ENCODE assay signal across 8 mouse cellular contexts in genomic region chr3:133111741-133112140, GRCm38 (mm10). TPM values are rescaled to one million over a fixed set of nuclear protein-coding genes. Genes with fewer than 3 reads are reported as not detected.
DNase-seq lines count a peak whose midpoint lies in the region; ATAC-seq and TF ChIP-seq lines count a peak whose summit lies in the region.

No protein-coding gene starts in this region.

- H3K9ac ChIP-seq in heart, adult 2 months (ENCODE audit: low read depth, low read length) = no peak overlapping the region
- H3K9ac ChIP-seq in heart, embryonic 11.5 days (ENCODE audit: low read depth, low read length) = no peak overlapping the region

- no peak overlapping the region for H3K4me2 ChIP-seq in heart, embryonic 11.5 days

- no peaks in the 10 kb centered on the region for H3K4me1 ChIP-seq in heart, adult 2 months (ENCODE audit: control insufficient read depth, insufficient read depth, low read length)
- no peaks in the 10 kb centered on the region for H3K4me1 ChIP-seq in heart, embryonic 11.5 days (ENCODE audit: control insufficient read depth, insufficient read depth, low read length)

- H3K4me3 ChIP-seq in heart, adult 2 months = no peak overlapping the region
- H3K4me3 ChIP-seq in heart, embryonic 11.5 days (ENCODE audit: low read depth, low read length) = no peak overlapping the region

- TF ChIP-seq CTCF in heart, adult 2 months (IDR thresholded peaks at IDR 0.05) = peak; percentile 58

- intact Hi-C loops in heart, adult 2 months (cut with DNase I) = no loop called here

- DNase-seq in heart, adult 2 months = no peak
- peak; percentile 23 for DNase-seq in right cerebral cortex, adult 18-20 months
- no peak for DNase-seq in right cerebral cortex, postnatal 14 days
- peak; percentile 66 for DNase-seq in embryo, embryonic 10.5 days (ENCODE audit: low spot score)
- DNase-seq in heart, adult 8-10 months (ENCODE audit: low spot score) = no peak

- H3K27ac ChIP-seq in heart, adult 2 months = no peak overlapping the region
- no peak overlapping the region for H3K27ac ChIP-seq in heart, embryonic 11.5 days (ENCODE audit: low read depth, low read length)

- no peak for TF ChIP-seq POLR2A in heart, adult 2 months (IDR thresholded peaks at IDR 0.05; ENCODE audit: insufficient read depth, low read depth, low read length)

- H3K27me3 ChIP-seq in heart, adult 2 months (ENCODE audit: control insufficient read depth, insufficient read depth, low read length) = no peaks in the 10 kb centered on the region
- no peaks in the 10 kb centered on the region for H3K27me3 ChIP-seq in heart, embryonic 11.5 days (ENCODE audit: control insufficient read depth, insufficient read depth, low read length)

- TF ChIP-seq EP300 in heart, adult 2 months (IDR thresholded peaks at IDR 0.05; ENCODE audit: insufficient read depth, low read depth, low read length) = no peak

- H3K9me3 ChIP-seq in heart, embryonic 11.5 days (replicated peaks; ENCODE audit: control insufficient read depth, low read length) = no peaks in the 10 kb centered on the region

- 18% methylated on average over 2 of the region's 2 CpGs for WGBS in heart, adult 2 months
- WGBS in heart, embryonic 11.5 days (ENCODE audit: insufficient replicate concordance) = 33% methylated on average over 2 of the region's 2 CpGs

- no peaks in the 10 kb centered on the region; the same call in 1 of the 2 replicates for H3K36me3 ChIP-seq in heart, adult 2 months (ENCODE audit: control insufficient read depth, insufficient read depth, low read length)
- peaks cover 5% of the 10 kb centered on the region; the same call in 1 of the 2 replicates for H3K36me3 ChIP-seq in heart, embryonic 11.5 days (ENCODE audit: control insufficient read depth, insufficient read depth, low read length)

- ATAC-seq in heart, embryonic 11.5 days (replicated peaks; ENCODE audit: insufficient number of reproducible peaks, low FRiP score, low TSS enrichment) = no peak
- peak; percentile 80 for ATAC-seq in megakaryocyte-erythroid progenitor cell, adult 5-6 weeks (replicated peaks; ENCODE audit: low FRiP score, low TSS enrichment, poor library complexity, severe bottlenecking)
- ATAC-seq in monocyte, adult 5-6 weeks (replicated peaks; ENCODE audit: insufficient number of reproducible peaks, low FRiP score, low TSS enrichment, poor library complexity, severe bottlenecking) = no peak

- no peaks in the 10 kb centered on the region for H3K79me2 ChIP-seq in heart, adult 2 months (replicated peaks; ENCODE audit: control insufficient read depth, insufficient read depth, low read length)

RNA-seq across cellular contexts. Expression of gene Gstcd, which starts 19.9 kb away (rescaled TPM):
- total RNA-seq in heart, adult 2 months (2021) = 1 to 10 TPM; 2.6 to 2.9 TPM
- polyA plus RNA-seq in heart, adult 2 months (2012; rRNA removed) = 0.72 and 1.4 TPM in 2 replicates
- 5.0 and 8.4 TPM in 2 replicates for polyA plus RNA-seq in heart, embryonic 11.5 days (2014; fragmentation: Nextera tagmentation; extraction: Ambion mirVana)
- total RNA-seq in megakaryocyte-erythroid progenitor cell, adult 5-6 weeks (2014; fragmentation: Nextera tagmentation) = 24.8 and 38.4 TPM in 2 replicates
- total RNA-seq in megakaryocyte-erythroid progenitor cell, adult 5-6 weeks (2017) = 24.9 and 26.4 TPM in 2 replicates
- 3.6 to 11.3 TPM (median 7.3 TPM) in 3 replicates for total RNA-seq in monocyte, adult 5-6 weeks (2017)
- total RNA-seq in heart, adult 8-10 months (2022) = 1 to 10 TPM; 2.8 to 3.5 (median 3.2) TPM

RNA-seq across cellular contexts. Expression of gene Ints12, which starts 20.1 kb away (rescaled TPM):
- 1 to 10 TPM; 6.8 to 8.5 TPM for total RNA-seq in heart, adult 2 months (2021)
- 4.6 and 8.5 TPM in 2 replicates for polyA plus RNA-seq in heart, adult 2 months (2012; rRNA removed)
- polyA plus RNA-seq in heart, embryonic 11.5 days (2014; fragmentation: Nextera tagmentation; extraction: Ambion mirVana) = 15.0 and 16.4 TPM in 2 replicates
- total RNA-seq in megakaryocyte-erythroid progenitor cell, adult 5-6 weeks (2014; fragmentation: Nextera tagmentation) = 15.2 and 22.1 TPM in 2 replicates
- 18.0 and 18.9 TPM in 2 replicates for total RNA-seq in megakaryocyte-erythroid progenitor cell, adult 5-6 weeks (2017)
- 20.5 to 42.5 TPM (median 28.5 TPM) in 3 replicates for total RNA-seq in monocyte, adult 5-6 weeks (2017)
- 1 to 10 TPM; 7.8 to 8.7 (median 8.4) TPM for total RNA-seq in heart, adult 8-10 months (2022)

Comparison
In these comparisons a context has a peak if more than half of its experiments do, and no peak if none do; other contexts are left out.
1. DNase-seq: peak in right cerebral cortex, adult 18-20 months (single experiment) and embryo, embryonic 10.5 days (single experiment); none in heart, adult 2 months (0 of 2), right cerebral cortex, postnatal 14 days (single experiment) and heart, adult 8-10 months (single experiment).